Mouse (Mus musculus): ENCODE results near the gene Brd3. TPM values are rescaled to one million over a fixed set of nuclear protein-coding genes. Genes with fewer than 3 reads are reported as not detected.
"Not testable (repeated sequence)": the region's sequence is repeated elsewhere in the genome, so short reads cannot be mapped to it uniquely, and the experiment has no call there.

Gene Brd3
- total RNA-seq (2017): 27.6 and 37.7 TPM in 2 replicates

GRCm38 (mm10) chr2:27507562-27507961 lies at the start of gene Brd3:
Gene Brd3, minus strand, starts transcription at chr2:27507662.
- no peak for ATAC-seq (replicated peaks in 1 of 2; ENCODE audit: insufficient read depth in 1 of 2, low FRiP score in 2 of 2, low TSS enrichment in 1 of 2, low read depth in 1 of 2, poor library complexity in 2 of 2, severe bottlenecking in 2 of 2)

- no peak for ATAC-seq (replicated peaks in 1 of 2; ENCODE audit: insufficient read depth in 1 of 2, low FRiP score in 2 of 2, low TSS enrichment in 1 of 2, low read depth in 1 of 2, poor library complexity in 2 of 2, severe bottlenecking in 2 of 2)
Measured at GRCm38 (mm10) chr2:27556921-27557320, 49.5 kb upstream of the Brd3 start.

GRCm38 (mm10) chr2:27554308-27554707 lies 46.8 kb upstream of the Brd3 start:
- ATAC-seq (replicated peaks in 1 of 2; ENCODE audit: insufficient read depth in 1 of 2, low FRiP score in 2 of 2, low TSS enrichment in 1 of 2, low read depth in 1 of 2, poor library complexity in 2 of 2, severe bottlenecking in 2 of 2): no peak

- ATAC-seq (replicated peaks in 1 of 2; ENCODE audit: insufficient read depth in 1 of 2, low FRiP score in 2 of 2, low TSS enrichment in 1 of 2, low read depth in 1 of 2, poor library complexity in 2 of 2, severe bottlenecking in 2 of 2): peak; percentile 56 to 60; a peak in 2 of 4 replicates
Measured at GRCm38 (mm10) chr2:27552620-27553287, 45.3 kb upstream of the Brd3 start.

GRCm38 (mm10) chr2:27548664-27549369 lies 41.4 kb upstream of the Brd3 start:
- no peak for ATAC-seq (replicated peaks in 1 of 2; ENCODE audit: insufficient read depth in 1 of 2, low FRiP score in 2 of 2, low TSS enrichment in 1 of 2, low read depth in 1 of 2, poor library complexity in 2 of 2, severe bottlenecking in 2 of 2)

- ATAC-seq (replicated peaks in 1 of 2; ENCODE audit: insufficient read depth in 1 of 2, low FRiP score in 2 of 2, low TSS enrichment in 1 of 2, low read depth in 1 of 2, poor library complexity in 2 of 2, severe bottlenecking in 2 of 2): no peak
Measured at GRCm38 (mm10) chr2:27547986-27548385, 40.5 kb upstream of the Brd3 start.

GRCm38 (mm10) chr2:27547326-27547725 lies 39.9 kb upstream of the Brd3 start:
- no peak for ATAC-seq (replicated peaks in 1 of 2; ENCODE audit: insufficient read depth in 1 of 2, low FRiP score in 2 of 2, low TSS enrichment in 1 of 2, low read depth in 1 of 2, poor library complexity in 2 of 2, severe bottlenecking in 2 of 2)

GRCm38 (mm10) chr2:27546041-27546440 lies 38.6 kb upstream of the Brd3 start:
- not testable (repeated sequence) for ATAC-seq (replicated peaks in 1 of 2; ENCODE audit: insufficient read depth in 1 of 2, low FRiP score in 2 of 2, low TSS enrichment in 1 of 2, low read depth in 1 of 2, poor library complexity in 2 of 2, severe bottlenecking in 2 of 2)

GRCm38 (mm10) chr2:27545517-27545916 lies 38.1 kb upstream of the Brd3 start:
- ATAC-seq (replicated peaks in 1 of 2; ENCODE audit: insufficient read depth in 1 of 2, low FRiP score in 2 of 2, low TSS enrichment in 1 of 2, low read depth in 1 of 2, poor library complexity in 2 of 2, severe bottlenecking in 2 of 2): not testable (repeated sequence)

GRCm38 (mm10) chr2:27544613-27545012 lies 37.2 kb upstream of the Brd3 start:
- no peak for ATAC-seq (replicated peaks in 1 of 2; ENCODE audit: insufficient read depth in 1 of 2, low FRiP score in 2 of 2, low TSS enrichment in 1 of 2, low read depth in 1 of 2, poor library complexity in 2 of 2, severe bottlenecking in 2 of 2)

GRCm38 (mm10) chr2:27541225-27541624 lies 33.8 kb upstream of the Brd3 start:
- ATAC-seq (replicated peaks in 1 of 2; ENCODE audit: insufficient read depth in 1 of 2, low FRiP score in 2 of 2, low TSS enrichment in 1 of 2, low read depth in 1 of 2, poor library complexity in 2 of 2, severe bottlenecking in 2 of 2): no peak

GRCm38 (mm10) chr2:27540515-27540836 lies 33.0 kb upstream of the Brd3 start:
- no peak for ATAC-seq (replicated peaks in 1 of 2; ENCODE audit: insufficient read depth in 1 of 2, low FRiP score in 2 of 2, low TSS enrichment in 1 of 2, low read depth in 1 of 2, poor library complexity in 2 of 2, severe bottlenecking in 2 of 2)

- ATAC-seq (replicated peaks in 1 of 2; ENCODE audit: insufficient read depth in 1 of 2, low FRiP score in 2 of 2, low TSS enrichment in 1 of 2, low read depth in 1 of 2, poor library complexity in 2 of 2, severe bottlenecking in 2 of 2): peak; percentile 97 to 98
Measured at GRCm38 (mm10) chr2:27539772-27540514, 32.5 kb upstream of the Brd3 start.

GRCm38 (mm10) chr2:27539336-27539735 lies 31.9 kb upstream of the Brd3 start:
- no peak for ATAC-seq (replicated peaks in 1 of 2; ENCODE audit: insufficient read depth in 1 of 2, low FRiP score in 2 of 2, low TSS enrichment in 1 of 2, low read depth in 1 of 2, poor library complexity in 2 of 2, severe bottlenecking in 2 of 2)

GRCm38 (mm10) chr2:27538455-27539330 lies 31.2 kb upstream of the Brd3 start:
- ATAC-seq (replicated peaks in 1 of 2; ENCODE audit: insufficient read depth in 1 of 2, low FRiP score in 2 of 2, low TSS enrichment in 1 of 2, low read depth in 1 of 2, poor library complexity in 2 of 2, severe bottlenecking in 2 of 2): not testable (repeated sequence)

GRCm38 (mm10) chr2:27518283-27518682 lies 10.8 kb upstream of the Brd3 start:
- ATAC-seq (replicated peaks in 1 of 2; ENCODE audit: insufficient read depth in 1 of 2, low FRiP score in 2 of 2, low TSS enrichment in 1 of 2, low read depth in 1 of 2, poor library complexity in 2 of 2, severe bottlenecking in 2 of 2): no peak

GRCm38 (mm10) chr2:27516289-27516688 lies 8.8 kb upstream of the Brd3 start:
- ATAC-seq (replicated peaks in 1 of 2; ENCODE audit: insufficient read depth in 1 of 2, low FRiP score in 2 of 2, low TSS enrichment in 1 of 2, low read depth in 1 of 2, poor library complexity in 2 of 2, severe bottlenecking in 2 of 2): no peak

Data from hematopoietic stem cell, adult 5-6 weeks (primary cell).